Mouse (Mus musculus) myocyte (in vitro differentiated cells): ENCODE results near the gene Atp11a.

Experiments used
- E2F4 ChIP-seq: IDR thresholded peaks from one replicate; pipeline ENCODE4 v1.6.1; 2011; ENCODE audit warnings: mild to moderate bottlenecking, control low read depth, moderate library complexity; ENCODE audit not compliant: insufficient read depth
- MAX ChIP-seq: IDR thresholded peaks from one replicate; pipeline ENCODE4 v1.6.1; 2011; ENCODE audit warnings: low read depth, mild to moderate bottlenecking, control low read depth
- MYOD1 ChIP-seq, 3 experiments: IDR thresholded peaks; one replicate each; pipeline ENCODE4 v1.6.1; 2011; ENCODE audit warnings: control low read depth in 2 of 3, low read depth in 2 of 3, mild to moderate bottlenecking in 2 of 3, moderate library complexity in 1 of 3; ENCODE audit not compliant: insufficient read length in 2 of 3, control insufficient read depth in 1 of 3
- MYOG ChIP-seq, 3 experiments: IDR thresholded peaks; one replicate each; pipeline ENCODE4 v1.6.1; 2011; ENCODE audit warnings: control low read depth in 2 of 3, low read depth in 2 of 3, mild to moderate bottlenecking in 2 of 3; ENCODE audit not compliant: insufficient read length in 2 of 3, control insufficient read depth in 1 of 3, insufficient read depth in 1 of 3
- POLR2A ChIP-seq: IDR thresholded peaks from one replicate; pipeline ENCODE4 v1.6.1; 2011; ENCODE audit warnings: low read depth, mild to moderate bottlenecking, control low read depth, moderate library complexity; ENCODE audit not compliant: insufficient read length
- POLR2AphosphoS2 ChIP-seq: IDR thresholded peaks from one replicate; pipeline ENCODE4 v1.6.1; 2011; ENCODE audit warnings: low read depth, control low read depth; ENCODE audit not compliant: insufficient read length
- REST ChIP-seq: IDR thresholded peaks from one replicate; pipeline ENCODE4 v1.6.1; 2011; ENCODE audit warnings: mild to moderate bottlenecking, control low read depth, moderate library complexity; ENCODE audit not compliant: insufficient read depth, insufficient read length
- SRF ChIP-seq: IDR thresholded peaks from one replicate; pipeline ENCODE4 v1.6.1; 2011; ENCODE audit warnings: low read depth; ENCODE audit not compliant: control insufficient read depth, insufficient read length
- TCF12 ChIP-seq: IDR thresholded peaks from one replicate; pipeline ENCODE4 v1.6.1; 2011; ENCODE audit warnings: mild to moderate bottlenecking, control low read depth; ENCODE audit not compliant: poor library complexity, insufficient read depth, severe bottlenecking
- USF1 ChIP-seq: IDR thresholded peaks from one replicate; pipeline ENCODE4 v1.6.1; 2011; ENCODE audit warnings: low read depth, mild to moderate bottlenecking, control low read depth, moderate library complexity

- no peak for TF ChIP-seq MAX
- TF ChIP-seq TCF12, result no peak
- no peak for TF ChIP-seq USF1
- no peak for TF ChIP-seq POLR2A
- TF ChIP-seq MYOD1 (IDR thresholded peaks at IDR 0.05; ENCODE audit: control insufficient read depth in 1 of 3, insufficient read length in 2 of 3, low read depth in 2 of 3), result no peak
- no peak for TF ChIP-seq POLR2AphosphoS2
- TF ChIP-seq MYOG (IDR thresholded peaks at IDR 0.05; ENCODE audit: control insufficient read depth in 1 of 3, insufficient read depth in 1 of 3, insufficient read length in 2 of 3, low read depth in 2 of 3), result no peak
- no peak for TF ChIP-seq E2F4
- TF ChIP-seq REST, result no peak
- no peak for TF ChIP-seq SRF
Observed at GRCm38 (mm10) chr8:12788695-12789094, 31.9 kb downstream of the Atp11a start.
